Mouse (Mus musculus): Measurements from ENCODE around the gene Prune1. TPM values are rescaled to one million over a fixed set of nuclear protein-coding genes. Genes with fewer than 3 reads are reported as not detected.

Prune1 gene
- polyA plus RNA-seq, 2 experiments: 6.8 to 8.0 TPM

GRCm38 (mm10) chr3:95275161-95275560, 6.7 kb downstream of the Prune1 start:
- H3K4me1 ChIP-seq (replicated peaks; ENCODE audit: control insufficient read depth in 2 of 2, insufficient read depth in 2 of 2, low read length in 1 of 2): peaks cover 13 to 25% of the 10 kb centered on the region in 2 experiments

GRCm38 (mm10) chr3:95274453-95274852, 7.4 kb downstream of the Prune1 start:
- Histone ChIP-seq H3K4me3 (ENCODE audit: insufficient read depth in 1 of 2, low read depth in 2 of 2, low read length in 2 of 2) (no peak overlapping the region), H3K9me3 (ENCODE audit: control insufficient read depth, low read length) (no peaks in the 10 kb centered on the region), H3K27ac (no peak overlapping the region), H3K4me2 (ENCODE audit: low read depth) (no peak overlapping the region), H3K4me1 (replicated peaks; ENCODE audit: control insufficient read depth in 2 of 2, insufficient read depth in 2 of 2, low read length in 1 of 2) (peaks cover 8 to 20% of the 10 kb centered on the region in 2 experiments), H3K36me3 (replicated peaks; ENCODE audit: control insufficient read depth, insufficient read depth, low read depth) (no peaks in the 10 kb centered on the region), H3K27me3 (ENCODE audit: control insufficient read depth, insufficient read depth, low read length) (no peaks in the 10 kb centered on the region), H3K9ac (replicated peaks) (no peak overlapping the region)
- TF ChIP-seq EP300 (IDR thresholded peaks at IDR 0.05; ENCODE audit: low read depth) (no peak), CTCF (IDR thresholded peaks at IDR 0.05; ENCODE audit: low read depth) (peak; percentile 43)
- DNase-seq (ENCODE audit: low read depth in 3 of 3, low spot score in 3 of 3) (no peak), ATAC-seq (ENCODE audit: insufficient read depth) (no peak)
- WGBS (ENCODE audit: insufficient replicate concordance): 84% methylated on average over 4 of the region's 4 CpGs

More at GRCm38 (mm10) chr3:95275161-95275560, 6.7 kb downstream of the Prune1 start:
- Histone ChIP-seq H3K27ac (no peak overlapping the region), H3K4me3 (ENCODE audit: insufficient read depth in 1 of 2, low read depth in 2 of 2, low read length in 2 of 2) (no peak overlapping the region), H3K4me2 (ENCODE audit: low read depth) (no peak overlapping the region), H3K36me3 (replicated peaks; ENCODE audit: control insufficient read depth, insufficient read depth, low read depth) (no peaks in the 10 kb centered on the region), H3K9ac (replicated peaks) (no peak overlapping the region), H3K27me3 (ENCODE audit: control insufficient read depth, insufficient read depth, low read length) (no peaks in the 10 kb centered on the region), H3K9me3 (ENCODE audit: control insufficient read depth, low read length) (no peaks in the 10 kb centered on the region)
- no peak for DNase-seq (ENCODE audit: low read depth in 3 of 3, low spot score in 3 of 3)
- TF ChIP-seq CTCF (IDR thresholded peaks at IDR 0.05; ENCODE audit: low read depth) (no peak), EP300 (IDR thresholded peaks at IDR 0.05; ENCODE audit: low read depth) (no peak)
- 51% methylated on average over 6 of the region's 6 CpGs for WGBS (ENCODE audit: insufficient replicate concordance)
- ATAC-seq (ENCODE audit: insufficient read depth): no peak

- ATAC-seq (ENCODE audit: insufficient read depth): no peak
- Histone ChIP-seq H3K27me3 (ENCODE audit: control insufficient read depth, insufficient read depth, low read length) (no peaks in the 10 kb centered on the region), H3K4me1 (replicated peaks; ENCODE audit: control insufficient read depth in 2 of 2, insufficient read depth in 2 of 2, low read length in 1 of 2) (peaks cover 8 to 18% of the 10 kb centered on the region in 2 experiments), H3K4me3 (ENCODE audit: insufficient read depth in 1 of 2, low read depth in 2 of 2, low read length in 2 of 2) (no peak overlapping the region), H3K36me3 (replicated peaks; ENCODE audit: control insufficient read depth, insufficient read depth, low read depth) (no peaks in the 10 kb centered on the region), H3K9ac (replicated peaks) (no peak overlapping the region), H3K27ac (no peak overlapping the region), H3K9me3 (ENCODE audit: control insufficient read depth, low read length) (no peaks in the 10 kb centered on the region), H3K4me2 (ENCODE audit: low read depth) (no peak overlapping the region)
- no peak for DNase-seq (ENCODE audit: low read depth in 3 of 3, low spot score in 3 of 3)
- no peak for TF ChIP-seq EP300 (IDR thresholded peaks at IDR 0.05; ENCODE audit: low read depth)
- no peak for TF ChIP-seq CTCF (IDR thresholded peaks at IDR 0.05; ENCODE audit: low read depth)
- WGBS (ENCODE audit: insufficient replicate concordance): 69% methylated on average over 5 of the region's 5 CpGs
Measured at GRCm38 (mm10) chr3:95273471-95273870, 8.4 kb downstream of the Prune1 start.

- Histone ChIP-seq H3K27ac (no peak overlapping the region), H3K9me3 (ENCODE audit: control insufficient read depth, low read length) (no peaks in the 10 kb centered on the region), H3K36me3 (replicated peaks; ENCODE audit: control insufficient read depth, insufficient read depth, low read depth) (no peaks in the 10 kb centered on the region; the same call in 1 of the 2 replicates), H3K27me3 (ENCODE audit: control insufficient read depth, insufficient read depth, low read length) (no peaks in the 10 kb centered on the region), H3K4me2 (ENCODE audit: low read depth) (no peak overlapping the region), H3K4me3 (ENCODE audit: insufficient read depth in 1 of 2, low read depth in 2 of 2, low read length in 2 of 2) (no peak overlapping the region), H3K9ac (replicated peaks) (no peak overlapping the region), H3K4me1 (replicated peaks; ENCODE audit: control insufficient read depth in 2 of 2, insufficient read depth in 2 of 2, low read length in 1 of 2) (peaks cover 3 to 5% of the 10 kb centered on the region in 2 experiments)
- ATAC-seq (ENCODE audit: insufficient read depth): no peak
- DNase-seq (ENCODE audit: low read depth in 3 of 3, low spot score in 3 of 3): no peak
- WGBS (ENCODE audit: insufficient replicate concordance): 75% methylated on average over 12 of the region's 12 CpGs
- no peak for TF ChIP-seq CTCF (IDR thresholded peaks at IDR 0.05; ENCODE audit: low read depth)
- TF ChIP-seq EP300 (IDR thresholded peaks at IDR 0.05; ENCODE audit: low read depth): no peak
Measured at GRCm38 (mm10) chr3:95270766-95271364, 11.0 kb downstream of the Prune1 start.

DNA sequence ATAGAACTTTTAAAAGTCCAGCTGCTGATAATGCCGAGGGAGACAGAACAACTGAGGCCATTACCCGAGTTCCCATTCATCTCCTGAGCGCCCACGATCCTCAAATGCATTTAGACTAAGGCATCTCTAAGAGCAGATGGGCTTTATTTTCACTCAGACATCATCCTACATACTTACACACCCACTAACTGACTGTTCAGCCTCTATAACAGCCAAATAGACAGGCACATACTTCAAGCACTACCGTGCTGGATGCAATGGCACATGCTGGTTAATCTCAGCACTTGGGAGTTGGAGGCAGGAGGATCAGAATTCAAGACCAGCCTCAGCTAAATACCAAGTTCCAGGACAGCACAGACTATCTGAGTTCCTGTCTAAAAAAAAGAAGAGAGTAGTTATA, 12.1 kb downstream of the Prune1 start:
- DNase-seq (ENCODE audit: low read depth in 3 of 3, low spot score in 3 of 3) (no peak), ATAC-seq (ENCODE audit: insufficient read depth) (no peak)
- no peak overlapping the region for H3K4me3 ChIP-seq (ENCODE audit: insufficient read depth in 1 of 2, low read depth in 2 of 2, low read length in 2 of 2)
- no peaks in the 10 kb centered on the region for H3K9me3 ChIP-seq (ENCODE audit: control insufficient read depth, low read length)
- H3K36me3 ChIP-seq (replicated peaks; ENCODE audit: control insufficient read depth, insufficient read depth, low read depth): no peaks in the 10 kb centered on the region; the same call in 1 of the 2 replicates
- 83% methylated on average over 5 of the region's 5 CpGs for WGBS (ENCODE audit: insufficient replicate concordance)
- no peaks in the 10 kb centered on the region; a peak in 1 of 4 replicates for H3K4me1 ChIP-seq (replicated peaks; ENCODE audit: control insufficient read depth in 2 of 2, insufficient read depth in 2 of 2, low read length in 1 of 2)
- no peak overlapping the region for H3K27ac ChIP-seq
- no peaks in the 10 kb centered on the region for H3K27me3 ChIP-seq (ENCODE audit: control insufficient read depth, insufficient read depth, low read length)
- TF ChIP-seq CTCF (IDR thresholded peaks at IDR 0.05; ENCODE audit: low read depth) (no peak), EP300 (IDR thresholded peaks at IDR 0.05; ENCODE audit: low read depth) (no peak)
- H3K4me2 ChIP-seq (ENCODE audit: low read depth): no peak overlapping the region
- no peak overlapping the region for H3K9ac ChIP-seq (replicated peaks)
